Mouse (Mus musculus) heart, embryonic 14.5 days (tissue): ENCODE results near the gene Angpt4. TPM values are rescaled to one million over a fixed set of nuclear protein-coding genes. Genes with fewer than 3 reads are reported as not detected.

ENCODE experiments used
- ATAC-seq: fragments of 200-750 bp; cut with Nextera tagmentation; 2 replicates; pipeline ENCODE4 v1.8.0; 2017; ENCODE audit warnings: low read depth, moderate TSS enrichment; ENCODE audit not compliant: insufficient number of reproducible peaks, insufficient read depth, low FRiP score
- H3K27ac ChIP-seq, 2 experiments: fragments of 200-500 bp in 1 of 2; fragments of 300-500 bp in 1 of 2; sonication (generic) in 1 of 2; replicated peaks in 1 of 2; 2 replicates each; pipeline ENCODE4 v1.5.1; 2012 to 2014; ENCODE audit warnings: low read depth in 2 of 2, low read length in 2 of 2, control low read depth in 1 of 2, mild to moderate bottlenecking in 1 of 2, mixed read lengths in 1 of 2; ENCODE audit not compliant: control insufficient read depth in 1 of 2, insufficient read depth in 1 of 2
- H3K27me3 ChIP-seq: fragments of 300-500 bp; sonication (generic); 2 replicates; pipeline ENCODE4 v1.6.1; 2014; ENCODE audit warnings: mild to moderate bottlenecking, low read length, control low read depth; ENCODE audit not compliant: control insufficient read depth, insufficient read depth
- H3K36me3 ChIP-seq: fragments of 300-500 bp; sonication (generic); 2 replicates; pipeline ENCODE4 v1.6.1; 2014; ENCODE audit warnings: mild to moderate bottlenecking, control low read depth, low read length, mixed read lengths; ENCODE audit not compliant: control insufficient read depth, insufficient read depth
- H3K4me1 ChIP-seq, 2 experiments: fragments of 200-500 bp in 1 of 2; fragments of 300-500 bp in 1 of 2; sonication (generic) in 1 of 2; 2 replicates each; pipeline ENCODE4 v1.6.1; 2012 to 2014; ENCODE audit warnings: low read length in 2 of 2, control low read depth in 1 of 2, mixed read lengths in 1 of 2; ENCODE audit not compliant: control insufficient read depth in 2 of 2, insufficient read depth in 2 of 2
- H3K4me2 ChIP-seq: fragments of 300-500 bp; sonication (generic); 2 replicates; pipeline ENCODE4 v1.6.1; 2014; ENCODE audit warnings: mild to moderate bottlenecking, low read length
- H3K4me3 ChIP-seq, 2 experiments: fragments of 200-500 bp in 1 of 2; fragments of 300-500 bp in 1 of 2; sonication (generic) in 1 of 2; 2 replicates each; pipeline ENCODE4 v1.5.1; 2012 to 2014; ENCODE audit warnings: low read length in 2 of 2, mild to moderate bottlenecking in 2 of 2, control low read depth in 1 of 2, low read depth in 1 of 2, moderate library complexity in 1 of 2; ENCODE audit not compliant: control insufficient read depth in 1 of 2, insufficient read depth in 1 of 2
- H3K9ac ChIP-seq: fragments of 300-500 bp; sonication (generic); 2 replicates; pipeline ENCODE4 v1.6.1; 2014; ENCODE audit warnings: mild to moderate bottlenecking, low read length
- H3K9me3 ChIP-seq: fragments of 300-500 bp; sonication (generic); 2 replicates; pipeline ENCODE4 v1.6.1; 2016; ENCODE audit warnings: low read length, control low read depth; ENCODE audit not compliant: control insufficient read depth
- WGBS: fragments of 180-500 bp; shearing (Covaris S2); extraction: QIAGEN DNeasy Blood & Tissue Kit; methylation state at CpG from one replicate; pipeline ENCODE4 v1.1.7; 2014; 5-methylcytosine and 5-hydroxymethylcytosine counted together
- polyA plus RNA-seq: library from polyadenylated mRNA; unstranded; fragments of >200 nt; fragmentation: Nextera tagmentation; extraction: Ambion mirVana; gene quantifications from 2 replicates; pipeline ENCODE4 v1.2.1, GENCODE M21; 2014

Angpt4 gene
- polyA plus RNA-seq = 0.32 TPM in 1 of 2 replicates, not detected in the other

DNA sequence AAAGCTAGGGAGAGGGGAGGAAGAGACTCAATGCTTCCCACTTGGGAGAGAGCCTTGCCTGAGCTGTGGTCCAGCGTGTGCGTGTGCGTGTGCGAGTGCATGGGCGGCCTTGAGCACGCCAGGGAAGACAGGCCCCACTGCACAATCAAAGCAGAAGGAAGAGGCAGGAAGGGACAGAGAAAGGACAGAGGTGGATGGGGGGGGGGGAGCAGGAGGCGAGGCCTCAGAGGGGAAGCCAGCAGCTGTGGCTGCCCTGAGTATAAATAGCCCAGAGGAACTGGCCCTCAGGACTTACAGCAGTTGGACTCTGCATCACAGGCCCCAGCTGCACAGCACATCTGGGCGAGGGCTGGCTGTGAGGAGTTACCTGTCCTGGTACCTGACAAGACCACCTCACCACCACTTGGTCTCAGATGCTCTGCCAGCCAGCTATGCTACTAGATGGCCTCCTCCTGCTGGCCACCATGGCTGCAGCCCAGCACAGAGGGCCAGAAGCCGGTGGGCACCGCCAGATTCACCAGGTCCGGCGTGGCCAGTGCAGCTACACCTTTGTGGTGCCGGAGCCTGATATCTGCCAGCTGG lies at the start of gene Angpt4:
Gene Angpt4, plus strand, starts transcription at position 292 of the 582 bp plus-strand sequence.
- H3K9me3 ChIP-seq = no peaks in the 10 kb centered on the region
- H3K4me1 ChIP-seq = peaks cover 11 to 12% of the 10 kb centered on the region in 2 experiments
- ATAC-seq = no peak; the same call in 1 of the 2 replicates
- H3K4me3 ChIP-seq = no peak within 1 kb of the TSS
- no peak within 1 kb of the TSS for H3K9ac ChIP-seq
- WGBS = 49% methylated on average over 13 of the region's 13 CpGs
- no peak within 1 kb of the TSS for H3K27ac ChIP-seq
- no peaks in the 10 kb centered on the region for H3K36me3 ChIP-seq
- no peak within 1 kb of the TSS for H3K4me2 ChIP-seq
- peaks cover 3% of the 10 kb centered on the region; the same call in 1 of the 2 replicates for H3K27me3 ChIP-seq

DNA sequence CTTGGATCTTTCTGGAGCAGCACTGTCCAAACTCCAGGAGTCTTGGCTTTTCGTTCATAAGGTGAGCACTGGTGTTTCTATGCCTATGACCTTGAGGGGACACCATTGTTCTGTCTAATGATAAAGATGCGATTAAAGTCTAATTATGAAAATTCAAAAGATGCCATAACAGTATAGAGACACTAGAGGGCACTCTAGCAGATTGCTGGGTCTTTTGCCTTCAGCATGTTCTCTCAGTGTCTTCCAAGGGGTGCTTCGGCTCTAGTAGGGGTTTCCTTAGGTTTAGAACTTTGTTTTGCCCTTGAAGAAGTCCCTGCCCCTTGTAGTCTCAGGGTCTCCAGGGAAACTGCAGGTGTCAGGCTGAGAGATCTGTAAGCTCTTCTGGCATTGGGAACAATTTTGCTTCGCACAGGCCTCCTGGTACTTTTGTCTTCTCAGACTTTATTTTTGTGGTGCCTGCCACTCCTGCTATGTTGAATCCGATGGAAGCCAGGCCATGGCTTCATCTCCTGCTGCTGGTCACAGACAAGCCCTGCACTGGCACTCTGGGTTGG lies 48.7 kb upstream of the Angpt4 start:
- Histone ChIP-seq H3K27ac (no peak overlapping the region), H3K9me3 (no peaks in the 10 kb centered on the region), H3K36me3 (no peaks in the 10 kb centered on the region), H3K4me2 (no peak overlapping the region), H3K27me3 (peaks cover 4% of the 10 kb centered on the region; the same call in 1 of the 2 replicates), H3K9ac (no peak overlapping the region), H3K4me3 (no peak overlapping the region), H3K4me1 (no peaks in the 10 kb centered on the region)
- no peak for ATAC-seq
- WGBS = 47% methylated on average over 5 of the region's 5 CpGs

DNA sequence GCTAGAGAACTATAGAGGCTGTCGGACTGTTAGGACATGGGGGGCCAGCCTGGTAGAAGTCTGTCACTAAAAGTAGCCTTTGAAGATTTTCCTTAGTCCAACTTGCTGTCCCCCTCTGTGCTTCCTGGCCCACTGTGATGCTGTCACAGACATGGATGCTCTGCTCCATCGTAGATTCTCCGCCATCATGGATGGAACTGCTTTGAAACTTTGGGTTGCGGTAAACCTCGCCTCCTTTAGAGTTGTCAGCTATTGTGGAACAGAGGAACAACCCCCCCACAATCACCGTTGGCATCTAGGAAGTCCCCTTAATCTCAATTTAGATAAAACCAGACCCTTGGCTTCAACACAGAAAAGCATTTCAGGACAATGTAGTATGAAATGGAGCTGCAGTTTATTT lies 46.1 kb upstream of the Angpt4 start:
- Histone ChIP-seq H3K27ac (no peak overlapping the region), H3K27me3 (peaks cover 4% of the 10 kb centered on the region; the same call in 1 of the 2 replicates), H3K4me1 (no peaks in the 10 kb centered on the region), H3K4me2 (no peak overlapping the region), H3K36me3 (no peaks in the 10 kb centered on the region), H3K9me3 (no peaks in the 10 kb centered on the region), H3K9ac (no peak overlapping the region), H3K4me3 (no peak overlapping the region)
- ATAC-seq = no peak
- WGBS = 83% methylated on average over 6 of the region's 6 CpGs

DNA sequence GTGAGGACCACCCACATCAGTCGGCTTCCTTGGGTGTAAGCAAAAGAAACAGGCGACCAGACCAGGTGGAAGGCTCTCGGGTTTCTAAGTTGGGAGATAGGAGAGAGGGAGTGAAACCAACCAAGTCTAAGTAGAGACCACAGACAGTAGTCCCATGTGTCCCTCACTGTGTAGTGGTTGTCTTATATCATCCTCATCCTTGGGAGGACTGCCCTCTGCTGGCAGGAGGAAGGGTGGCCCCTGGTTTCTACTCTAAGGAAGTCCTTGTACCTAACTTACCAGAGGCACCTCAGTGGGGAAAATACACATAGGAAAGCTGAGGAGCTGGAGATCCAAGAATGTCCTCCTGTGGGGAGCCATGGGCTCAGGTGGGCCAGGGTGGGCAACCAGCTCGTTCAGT lies 44.5 kb upstream of the Angpt4 start:
- Histone ChIP-seq H3K4me3 (no peak overlapping the region), H3K4me1 (no peaks in the 10 kb centered on the region), H3K9ac (no peak overlapping the region), H3K9me3 (no peaks in the 10 kb centered on the region), H3K27ac (no peak overlapping the region), H3K27me3 (no peaks in the 10 kb centered on the region), H3K4me2 (no peak overlapping the region), H3K36me3 (no peaks in the 10 kb centered on the region)
- ATAC-seq = no peak
- 30% methylated on average over 4 of the region's 4 CpGs for WGBS

DNA sequence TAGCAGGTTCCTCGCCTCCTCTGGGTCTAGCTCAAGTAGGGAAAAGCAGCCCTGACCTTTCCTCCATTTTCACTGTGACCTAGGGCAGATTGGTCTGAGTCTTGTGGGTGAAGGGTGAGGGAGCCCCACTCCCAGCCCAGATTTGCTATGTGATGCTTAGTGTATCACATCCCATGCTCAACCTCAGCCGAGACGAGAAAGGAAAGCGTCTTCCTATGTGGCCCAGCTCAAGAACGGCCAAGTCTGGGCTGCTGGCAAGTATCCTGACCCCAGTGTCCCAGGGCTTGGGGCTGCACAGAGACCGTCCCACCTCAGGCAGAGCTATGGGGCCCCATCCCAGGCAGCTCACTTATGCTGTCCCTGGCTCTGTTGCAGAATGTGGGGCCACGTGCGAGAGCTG lies 42.8 kb upstream of the Angpt4 start:
- no peak for ATAC-seq
- H3K4me2 ChIP-seq = no peak overlapping the region
- no peaks in the 10 kb centered on the region for H3K9me3 ChIP-seq
- no peaks in the 10 kb centered on the region for H3K27me3 ChIP-seq
- no peak overlapping the region for H3K4me3 ChIP-seq
- WGBS = 80% methylated on average over 8 of the region's 8 CpGs
- no peaks in the 10 kb centered on the region for H3K36me3 ChIP-seq
- H3K27ac ChIP-seq = no peak overlapping the region
- no peaks in the 10 kb centered on the region for H3K4me1 ChIP-seq
- H3K9ac ChIP-seq = no peak overlapping the region

DNA sequence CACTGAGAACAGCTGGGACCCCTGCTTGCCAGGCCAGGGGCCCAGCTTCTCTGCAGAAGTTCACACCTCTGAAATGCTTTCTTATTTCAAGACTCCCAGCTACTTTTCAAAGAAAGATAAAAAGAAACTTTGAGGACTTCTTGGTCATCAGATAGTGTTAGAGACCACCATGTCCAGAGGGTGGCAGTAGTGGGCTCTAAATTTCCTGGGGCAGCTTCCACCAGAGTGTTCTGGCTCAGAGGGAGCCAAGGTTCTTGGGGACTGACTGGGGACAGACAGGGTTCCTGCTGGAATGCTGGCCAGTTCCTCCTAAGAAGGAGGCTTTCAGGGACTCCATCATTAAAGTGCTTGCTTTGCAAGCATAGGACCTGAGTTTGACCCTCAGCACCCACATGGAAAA lies 36.5 kb upstream of the Angpt4 start:
- ATAC-seq = no peak
- Histone ChIP-seq H3K4me2 (no peak overlapping the region), H3K27me3 (peaks cover 10% of the 10 kb centered on the region; the same call in 1 of the 2 replicates), H3K27ac (no peak overlapping the region), H3K9me3 (no peaks in the 10 kb centered on the region), H3K4me3 (no peak overlapping the region), H3K36me3 (no peaks in the 10 kb centered on the region), H3K4me1 (no peaks in the 10 kb centered on the region), H3K9ac (no peak overlapping the region)

DNA sequence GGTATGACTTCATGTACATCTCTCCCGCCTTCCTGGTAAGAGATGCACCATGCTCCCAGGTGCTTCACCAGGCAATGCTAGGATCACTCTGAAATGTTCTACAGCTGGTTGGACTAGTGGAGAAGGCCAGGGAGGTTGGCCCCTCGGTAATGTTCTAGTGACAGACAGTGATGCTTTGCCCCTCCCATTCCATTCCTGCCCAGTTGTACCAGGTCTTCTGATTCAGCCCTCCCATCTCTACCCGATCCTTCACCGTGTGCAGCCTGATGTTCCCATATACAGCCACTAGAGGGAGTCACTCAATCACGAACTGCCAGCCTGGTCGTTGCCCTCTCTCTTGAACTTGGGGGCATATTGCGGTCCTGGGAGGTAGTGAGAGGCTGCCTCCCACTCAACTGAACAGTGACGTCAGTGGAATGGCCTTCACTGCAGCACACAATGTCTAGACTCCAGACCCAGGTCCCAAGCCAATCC lies 35.0 kb upstream of the Angpt4 start:
- no peak overlapping the region for H3K4me3 ChIP-seq
- H3K9ac ChIP-seq = no peak overlapping the region
- H3K4me2 ChIP-seq = no peak overlapping the region
- no peak overlapping the region for H3K27ac ChIP-seq
- no peaks in the 10 kb centered on the region for H3K4me1 ChIP-seq
- 15% methylated on average over 8 of the region's 8 CpGs for WGBS
- H3K27me3 ChIP-seq = peaks cover 10% of the 10 kb centered on the region; the same call in 1 of the 2 replicates
- no peaks in the 10 kb centered on the region for H3K9me3 ChIP-seq
- no peak for ATAC-seq
- H3K36me3 ChIP-seq = no peaks in the 10 kb centered on the region

DNA sequence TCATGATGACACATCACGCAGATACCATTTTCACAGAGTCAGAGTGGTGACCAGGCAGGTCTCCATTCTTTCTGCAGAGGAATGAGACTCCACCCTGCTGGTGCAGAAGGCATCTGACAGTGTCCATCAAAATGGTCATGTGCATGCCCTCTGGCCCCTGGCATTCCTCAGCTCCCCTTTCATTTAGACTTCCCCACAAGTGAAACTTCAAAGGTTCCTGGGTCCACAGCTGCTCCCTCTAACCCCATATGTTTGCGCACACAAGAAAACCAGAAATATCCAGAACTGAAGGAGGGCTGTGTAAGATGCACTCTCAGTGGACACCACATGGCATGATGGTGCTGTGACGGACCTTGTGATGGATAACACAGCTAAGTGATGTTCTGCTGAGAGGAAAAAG lies 32.4 kb upstream of the Angpt4 start:
- H3K9ac ChIP-seq = no peak overlapping the region
- H3K4me2 ChIP-seq = no peak overlapping the region
- H3K36me3 ChIP-seq = no peaks in the 10 kb centered on the region
- H3K4me3 ChIP-seq = no peak overlapping the region
- WGBS = 78% methylated on average over 3 of the region's 3 CpGs
- no peak overlapping the region for H3K27ac ChIP-seq
- H3K4me1 ChIP-seq = no peaks in the 10 kb centered on the region
- no peaks in the 10 kb centered on the region for H3K9me3 ChIP-seq
- H3K27me3 ChIP-seq = peaks cover 10% of the 10 kb centered on the region; the same call in 1 of the 2 replicates
- ATAC-seq = no peak
